Mouse (Mus musculus) forebrain, embryonic 14.5 days (tissue): ENCODE measurements around the gene Slc5a5. TPM values are rescaled to one million over a fixed set of nuclear protein-coding genes. Genes with fewer than 3 reads are reported as not detected.

Experiments
- ATAC-seq: fragments of 200-750 bp; cut with Nextera tagmentation; 2 replicates; pipeline ENCODE4 v1.8.0; 2017; ENCODE audit warnings: mild to moderate bottlenecking, moderate library complexity
- DNase-seq: peaks from one replicate; pipeline ENCODE4 v3.0.0-alpha.2; 2015; ENCODE audit warnings: low spot score
- H3K27ac ChIP-seq: fragments of 300-500 bp; sonication (generic); 2 replicates; pipeline ENCODE4 v1.5.1; 2014; ENCODE audit warnings: low read depth, mild to moderate bottlenecking, control low read depth, low read length, moderate library complexity
- H3K27me3 ChIP-seq: fragments of 300-500 bp; sonication (generic); replicated peaks from 2 replicates; pipeline ENCODE4 v1.6.1; 2014; ENCODE audit warnings: low read length, control low read depth, mixed read lengths; ENCODE audit not compliant: control insufficient read depth, insufficient read depth
- H3K36me3 ChIP-seq: fragments of 300-500 bp; sonication (generic); 2 replicates; pipeline ENCODE4 v1.6.1; 2014; ENCODE audit warnings: low read length, control low read depth; ENCODE audit not compliant: control insufficient read depth, insufficient read depth
- H3K4me1 ChIP-seq: fragments of 300-500 bp; sonication (generic); 2 replicates; pipeline ENCODE4 v1.6.1; 2014; ENCODE audit warnings: antibody characterized with exemption, low read length, control low read depth; ENCODE audit not compliant: control insufficient read depth, insufficient read depth
- H3K4me2 ChIP-seq: fragments of 300-500 bp; sonication (generic); 2 replicates; pipeline ENCODE4 v1.6.1; 2014; ENCODE audit warnings: mild to moderate bottlenecking, control low read depth, low read length
- H3K4me3 ChIP-seq: fragments of 300-500 bp; sonication (generic); 2 replicates; pipeline ENCODE4 v1.5.1; 2014; ENCODE audit warnings: low read depth, low read length, control low read depth
- H3K9ac ChIP-seq: fragments of 300-500 bp; sonication (generic); 2 replicates; pipeline ENCODE4 v1.6.1; 2014; ENCODE audit warnings: mild to moderate bottlenecking, low read length, control low read depth, moderate library complexity
- H3K9me3 ChIP-seq: fragments of 300-500 bp; sonication (generic); replicated peaks from 2 replicates; pipeline ENCODE4 v1.6.1; 2016; ENCODE audit warnings: low read length, control low read depth, mixed read lengths; ENCODE audit not compliant: control insufficient read depth
- WGBS: fragments of 180-500 bp; shearing (Covaris S2); extraction: QIAGEN DNeasy Blood & Tissue Kit; methylation state at CpG from one replicate; pipeline ENCODE4 v1.1.7; 2014; 5-methylcytosine and 5-hydroxymethylcytosine counted together
- polyA plus RNA-seq: library from polyadenylated mRNA; unstranded; fragments of >200 nt; fragmentation: Nextera tagmentation; extraction: Ambion mirVana; gene quantifications from 2 replicates; pipeline ENCODE4 v1.2.1, GENCODE M21; 2014

Slc5a5 gene
- polyA plus RNA-seq: 0.60 and 0.89 TPM in 2 replicates

GRCm38 (mm10) chr8:70892022-70892895 is at the start of gene Slc5a5:
Slc5a5 (minus strand) TSS chr8:70892757.
- peak within 1 kb of the TSS; percentile 28 for H3K4me2 ChIP-seq
- peak within 1 kb of the TSS; percentile 35 for H3K9ac ChIP-seq
- H3K4me3 ChIP-seq: peak within 1 kb of the TSS; percentile 16
- no peak for DNase-seq
- H3K9me3 ChIP-seq: no peaks in the 10 kb centered on the region
- H3K27me3 ChIP-seq: peaks cover 35% of the 10 kb centered on the region
- H3K27ac ChIP-seq: no peak within 1 kb of the TSS
- peaks cover 35% of the 10 kb centered on the region for H3K36me3 ChIP-seq
- WGBS: 3% methylated on average over 80 of the region's 80 CpGs
- no peak for ATAC-seq
- peaks cover 7% of the 10 kb centered on the region for H3K4me1 ChIP-seq

- 61% methylated on average over 2 of the region's 2 CpGs for WGBS
- Histone ChIP-seq H3K4me2 (no peak overlapping the region), H3K9me3 (no peaks in the 10 kb centered on the region), H3K9ac (no peak overlapping the region), H3K27me3 (no peaks in the 10 kb centered on the region), H3K4me3 (no peak overlapping the region), H3K4me1 (no peaks in the 10 kb centered on the region), H3K27ac (no peak overlapping the region), H3K36me3 (no peaks in the 10 kb centered on the region)
- ATAC-seq (no peak), DNase-seq (peak; percentile 6)
These were observed 48.9 kb upstream of the Slc5a5 start for GRCm38 (mm10) chr8:70941478-70941877.

DNA sequence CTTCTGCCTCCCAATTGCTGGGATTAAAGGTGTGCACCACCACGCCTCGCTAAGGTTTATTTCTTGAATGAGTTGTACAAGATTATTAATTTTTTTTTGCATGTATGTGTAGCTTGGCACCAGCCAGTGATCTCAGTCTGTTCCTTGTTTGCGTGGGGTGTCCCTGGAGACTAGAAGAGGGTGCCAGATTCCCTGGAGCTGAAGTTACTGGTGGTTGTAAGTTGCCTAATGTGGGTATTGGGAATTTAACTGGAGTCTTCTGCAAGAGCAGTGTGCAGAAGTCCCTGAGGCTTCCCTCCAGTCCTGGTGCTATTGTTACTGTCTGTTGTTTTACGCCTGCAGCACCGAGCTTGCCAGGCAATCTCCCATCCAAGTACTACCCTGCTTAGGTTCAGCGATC is 44.6 kb upstream of the Slc5a5 start:
- Histone ChIP-seq H3K9me3 (no peaks in the 10 kb centered on the region), H3K27ac (no peak overlapping the region), H3K4me1 (no peaks in the 10 kb centered on the region), H3K27me3 (no peaks in the 10 kb centered on the region), H3K9ac (no peak overlapping the region), H3K36me3 (peaks cover 3% of the 10 kb centered on the region; the same call in 1 of the 2 replicates), H3K4me2 (no peak overlapping the region), H3K4me3 (no peak overlapping the region)
- WGBS: 82% methylated on average over 6 of the region's 6 CpGs
- DNase-seq: no peak
- no peak for ATAC-seq

DNA sequence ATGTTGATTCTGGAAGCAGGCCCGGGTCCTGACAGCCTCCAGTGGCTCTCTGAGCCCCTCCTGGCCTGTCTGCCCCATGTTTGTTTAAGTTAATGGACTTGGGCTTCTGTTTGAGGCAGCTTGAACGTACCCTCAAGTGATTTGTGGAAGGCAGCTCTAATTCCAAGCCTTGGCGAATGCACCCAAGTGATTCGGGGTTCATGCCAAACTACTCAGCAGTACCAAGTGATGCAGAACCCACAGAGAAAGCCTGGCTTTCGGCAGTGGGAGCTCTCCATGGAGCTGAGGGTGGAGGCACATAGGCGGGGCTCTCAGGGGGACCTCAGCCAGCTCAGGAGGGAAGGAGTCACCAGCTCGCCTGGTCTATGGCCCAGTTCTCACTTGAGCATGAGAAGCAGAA is 42.2 kb upstream of the Slc5a5 start:
- H3K27me3 ChIP-seq: no peaks in the 10 kb centered on the region
- H3K4me1 ChIP-seq: no peaks in the 10 kb centered on the region
- no peak for DNase-seq
- H3K9ac ChIP-seq: no peak overlapping the region
- no peak for ATAC-seq
- no peak overlapping the region for H3K4me3 ChIP-seq
- no peaks in the 10 kb centered on the region for H3K9me3 ChIP-seq
- no peak overlapping the region for H3K27ac ChIP-seq
- H3K4me2 ChIP-seq: no peak overlapping the region
- WGBS: 70% methylated on average over 7 of the region's 7 CpGs
- H3K36me3 ChIP-seq: peaks cover 6% of the 10 kb centered on the region; the same call in 1 of the 2 replicates

DNA sequence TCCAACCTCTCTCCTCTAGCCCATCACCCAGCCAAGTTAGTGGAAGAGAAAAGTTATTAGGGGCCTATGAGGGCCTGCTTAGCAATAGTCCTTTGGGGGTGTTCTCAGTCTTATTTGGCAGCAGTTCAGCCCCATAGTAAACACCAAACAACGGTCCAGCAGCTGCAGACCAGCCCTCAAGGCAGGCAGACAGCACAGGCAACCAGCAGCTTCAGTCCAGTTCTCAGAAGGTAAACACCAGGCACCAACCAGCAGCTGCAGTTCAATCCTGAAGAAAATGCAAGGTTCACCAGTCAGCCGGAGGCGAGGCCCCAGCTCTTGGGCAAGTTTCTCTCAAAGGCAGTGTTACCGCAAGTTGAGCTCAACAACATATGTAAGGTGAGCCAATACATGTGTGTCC is 40.5 kb upstream of the Slc5a5 start:
- no peaks in the 10 kb centered on the region for H3K4me1 ChIP-seq
- no peak overlapping the region for H3K27ac ChIP-seq
- H3K4me3 ChIP-seq: no peak overlapping the region
- H3K4me2 ChIP-seq: no peak overlapping the region
- no peak for DNase-seq
- no peaks in the 10 kb centered on the region for H3K9me3 ChIP-seq
- no peaks in the 10 kb centered on the region for H3K27me3 ChIP-seq
- peaks cover 6% of the 10 kb centered on the region; the same call in 1 of the 2 replicates for H3K36me3 ChIP-seq
- no peak for ATAC-seq
- 93% methylated on average over 4 of the region's 4 CpGs for WGBS
- H3K9ac ChIP-seq: no peak overlapping the region

DNA sequence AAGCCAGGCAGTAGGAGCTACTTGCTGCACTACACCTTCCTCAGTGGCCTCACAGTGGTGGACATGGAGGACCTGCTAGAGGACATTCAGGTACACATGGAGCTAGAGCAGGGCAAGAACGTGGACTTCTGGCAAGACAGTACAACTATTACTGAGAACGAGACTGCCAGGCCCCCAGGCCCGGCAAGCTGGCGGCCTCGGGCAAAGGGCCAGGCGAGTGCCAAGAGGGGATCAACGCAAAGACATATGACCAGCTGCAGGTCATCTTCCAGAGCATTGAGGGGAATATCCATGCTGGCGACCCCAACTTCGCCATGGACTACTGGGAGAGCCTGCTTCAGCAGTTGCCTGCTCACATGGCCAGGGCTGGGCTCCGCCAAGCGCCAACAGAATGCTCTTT is 39.2 kb upstream of the Slc5a5 start:
- no peaks in the 10 kb centered on the region for H3K4me1 ChIP-seq
- no peaks in the 10 kb centered on the region for H3K27me3 ChIP-seq
- no peak overlapping the region for H3K27ac ChIP-seq
- H3K36me3 ChIP-seq: peaks cover 6% of the 10 kb centered on the region; the same call in 1 of the 2 replicates
- 90% methylated on average over 11 of the region's 11 CpGs for WGBS
- no peak overlapping the region for H3K9ac ChIP-seq
- no peak overlapping the region for H3K4me3 ChIP-seq
- ATAC-seq (no peak), DNase-seq (no peak)
- no peak overlapping the region for H3K4me2 ChIP-seq
- H3K9me3 ChIP-seq: no peaks in the 10 kb centered on the region

GRCm38 (mm10) chr8:70928778-70929322 is 36.3 kb upstream of the Slc5a5 start:
- WGBS: 89% methylated on average over 5 of the region's 5 CpGs
- H3K4me3 ChIP-seq: no peak overlapping the region
- no peak for DNase-seq

GRCm38 (mm10) chr8:70928096-70928495 is 35.5 kb upstream of the Slc5a5 start:
- H3K4me2 ChIP-seq: no peak overlapping the region
- DNase-seq: no peak
- no peak overlapping the region for H3K27ac ChIP-seq
- no peaks in the 10 kb centered on the region for H3K4me1 ChIP-seq
- no peak for ATAC-seq
- no peak overlapping the region for H3K9ac ChIP-seq
- no peak overlapping the region for H3K4me3 ChIP-seq
- 87% methylated on average over 3 of the region's 3 CpGs for WGBS
- no peaks in the 10 kb centered on the region for H3K9me3 ChIP-seq
- H3K36me3 ChIP-seq: peaks cover 6% of the 10 kb centered on the region; the same call in 1 of the 2 replicates
- H3K27me3 ChIP-seq: no peaks in the 10 kb centered on the region

More at GRCm38 (mm10) chr8:70928778-70929322, 36.3 kb upstream of the Slc5a5 start:
- Histone ChIP-seq H3K9me3 (no peaks in the 10 kb centered on the region), H3K27ac (no peak overlapping the region), H3K36me3 (peaks cover 6% of the 10 kb centered on the region; the same call in 1 of the 2 replicates), H3K4me1 (no peaks in the 10 kb centered on the region), H3K9ac (no peak overlapping the region), H3K27me3 (no peaks in the 10 kb centered on the region), H3K4me2 (no peak overlapping the region)
- ATAC-seq: no peak

DNA sequence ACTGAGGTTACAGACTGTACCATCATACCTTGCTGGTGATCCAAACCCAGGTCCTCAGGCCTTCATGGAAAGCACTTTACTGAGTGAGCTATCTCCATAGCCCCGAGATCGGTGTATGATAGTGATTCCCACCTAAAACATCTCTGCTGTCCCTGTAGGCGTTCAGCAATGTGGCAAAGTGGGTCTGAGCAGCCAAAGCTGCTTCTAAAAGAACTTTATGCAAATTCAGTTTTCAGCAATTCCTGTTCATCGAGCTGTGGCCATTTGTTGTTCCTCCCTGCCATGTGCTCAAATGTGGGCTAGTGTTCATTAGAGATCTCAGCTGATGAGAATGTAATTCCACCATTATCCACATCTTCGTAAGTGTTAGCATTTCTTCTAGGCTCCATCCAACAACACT is 33.8 kb upstream of the Slc5a5 start:
- Histone ChIP-seq H3K4me3 (no peak overlapping the region), H3K4me2 (no peak overlapping the region), H3K9me3 (no peaks in the 10 kb centered on the region), H3K27me3 (no peaks in the 10 kb centered on the region), H3K4me1 (no peaks in the 10 kb centered on the region), H3K9ac (no peak overlapping the region), H3K27ac (no peak overlapping the region), H3K36me3 (0 out of 2 replicates have a peak, but pooled peaks cover 5% of the 10 kb centered on the region)
- DNase-seq (no peak), ATAC-seq (no peak)
- WGBS: 86% methylated on average over 5 of the region's 5 CpGs
